Mouse (Mus musculus): ENCODE results near the gene Cenpx.

Cenpx gene

DNA sequence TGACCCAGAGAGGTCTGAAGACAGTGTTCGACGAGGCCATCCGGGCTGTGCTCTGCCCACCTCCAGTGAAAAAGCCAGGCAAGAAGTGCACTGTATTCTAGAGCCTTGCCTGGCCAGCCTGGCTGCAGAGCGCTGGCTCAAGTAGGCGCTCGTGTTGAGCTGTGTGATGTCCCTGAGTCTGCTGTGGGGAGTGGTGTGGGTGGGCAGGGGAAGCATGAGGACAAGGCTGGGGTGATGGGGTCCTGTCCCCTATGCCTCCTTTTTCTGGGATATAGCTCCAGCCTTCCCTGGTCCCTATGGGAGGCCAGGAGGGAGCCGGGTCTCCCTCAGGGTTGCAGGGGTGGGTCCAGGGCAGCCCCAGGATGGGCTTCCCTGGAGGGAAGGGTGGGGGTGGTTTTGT is 10.0 kb upstream of the Cenpx start:
- no peak for DNase-seq (ENCODE audit: low spot score in 2 of 2)

GRCm38 (mm10) chr11:120722761-120723382 is 9.3 kb upstream of the Cenpx start:
- no peak for DNase-seq (ENCODE audit: low spot score in 2 of 2)

- no peak for DNase-seq (ENCODE audit: low spot score in 2 of 2)
Measured at GRCm38 (mm10) chr11:120722067-120722630, 8.6 kb upstream of the Cenpx start.

GRCm38 (mm10) chr11:120721124-120722066 is 7.9 kb upstream of the Cenpx start, which contains the start of gene Rac3:
TSS of gene Rac3 (plus strand) at chr11:120721470.
- peak; percentile 62 to 73 for DNase-seq (ENCODE audit: low spot score in 2 of 2)

DNA sequence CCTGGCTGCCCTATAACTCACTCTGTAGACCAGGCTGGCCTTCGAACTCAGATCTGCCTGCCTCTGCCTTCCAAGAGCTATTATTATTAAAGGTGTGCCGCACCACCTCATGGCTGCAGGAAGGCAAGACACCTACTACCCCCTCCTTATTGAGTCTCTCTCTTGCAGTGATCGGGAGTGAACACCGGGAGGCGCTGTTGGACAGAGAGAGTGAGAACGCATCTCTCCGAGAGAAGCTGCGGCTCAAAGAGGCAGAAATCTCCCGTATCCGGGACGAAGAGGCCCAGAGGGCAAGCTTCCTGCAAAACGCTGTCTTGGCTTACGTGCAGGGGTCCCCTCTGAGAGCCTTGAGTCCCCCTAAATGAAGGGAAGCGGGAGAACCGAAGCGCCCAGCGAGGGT is 6.9 kb upstream of the Cenpx start:
- peak; percentile 80 to 95 for DNase-seq (ENCODE audit: low spot score in 2 of 2)

DNA sequence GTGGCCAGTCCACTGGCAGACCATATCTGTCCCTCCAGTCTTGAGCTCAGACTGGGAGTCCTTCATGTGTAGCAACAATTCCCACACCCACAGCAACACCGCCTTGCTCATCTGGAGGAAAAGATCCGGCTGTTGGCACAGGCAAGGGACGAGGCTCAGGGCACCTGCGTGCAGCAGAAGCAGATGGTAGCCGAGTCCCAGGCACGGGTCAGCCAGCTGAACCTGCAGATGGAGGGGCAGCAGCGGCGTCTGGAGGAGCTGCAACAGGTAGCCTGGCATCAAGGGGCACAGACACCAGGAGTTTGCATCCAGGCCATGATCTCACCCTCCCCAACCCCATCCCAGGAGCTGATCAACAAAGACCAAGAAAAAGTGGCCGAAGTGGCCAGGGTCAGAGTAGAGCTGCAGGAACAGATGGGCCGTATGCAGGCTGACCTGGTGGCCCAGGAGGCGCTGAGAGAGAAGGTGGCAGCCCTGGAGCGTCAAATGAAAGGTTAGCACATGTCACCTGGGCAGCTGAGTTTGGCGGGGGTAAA is 6.4 kb upstream of the Cenpx start:
- no peak for DNase-seq (ENCODE audit: low spot score in 2 of 2)

DNA sequence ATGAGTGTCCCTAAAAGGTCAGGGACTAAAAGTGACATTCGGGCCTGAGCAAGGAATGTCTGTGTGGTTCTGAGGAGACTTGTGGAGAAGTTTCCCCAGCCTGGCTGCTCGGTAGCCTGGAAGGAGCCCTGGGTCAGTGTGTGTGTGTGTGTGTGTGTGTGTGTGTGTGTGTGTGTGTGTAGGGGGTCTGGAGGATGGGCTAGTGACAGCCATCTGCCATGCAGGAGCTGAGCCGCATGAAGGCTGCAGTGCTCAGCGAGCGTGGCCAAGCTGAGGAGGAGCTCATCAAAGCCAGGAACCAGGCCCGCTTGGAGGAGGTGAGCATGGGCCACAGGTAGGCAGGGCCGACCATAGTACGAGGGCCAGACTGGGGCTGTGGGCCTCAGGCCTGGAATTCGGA is 5.7 kb upstream of the Cenpx start:
- no peak for DNase-seq (ENCODE audit: low spot score in 2 of 2)

DNA sequence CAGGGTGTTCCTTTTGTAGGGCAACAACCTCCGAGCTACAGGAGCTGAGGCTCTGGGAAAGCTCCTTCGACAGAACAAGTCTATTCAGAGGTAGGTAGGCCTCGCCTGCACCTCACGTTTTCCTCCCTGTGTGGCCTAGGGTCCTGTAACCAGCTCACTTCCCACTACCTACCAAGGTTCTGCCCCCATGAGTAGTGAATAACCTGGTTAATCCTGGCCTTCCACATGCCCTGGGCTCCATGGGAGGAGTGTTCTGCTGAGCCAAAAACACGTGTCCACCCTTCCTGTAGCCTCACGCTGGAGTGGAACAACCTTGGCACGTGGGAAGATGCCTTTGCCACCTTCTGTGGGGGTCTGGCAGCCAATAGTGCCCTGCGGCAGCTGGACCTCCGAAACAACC is 1.6 kb upstream of the Cenpx start:
- no peak for DNase-seq (ENCODE audit: low spot score in 2 of 2)

DNA sequence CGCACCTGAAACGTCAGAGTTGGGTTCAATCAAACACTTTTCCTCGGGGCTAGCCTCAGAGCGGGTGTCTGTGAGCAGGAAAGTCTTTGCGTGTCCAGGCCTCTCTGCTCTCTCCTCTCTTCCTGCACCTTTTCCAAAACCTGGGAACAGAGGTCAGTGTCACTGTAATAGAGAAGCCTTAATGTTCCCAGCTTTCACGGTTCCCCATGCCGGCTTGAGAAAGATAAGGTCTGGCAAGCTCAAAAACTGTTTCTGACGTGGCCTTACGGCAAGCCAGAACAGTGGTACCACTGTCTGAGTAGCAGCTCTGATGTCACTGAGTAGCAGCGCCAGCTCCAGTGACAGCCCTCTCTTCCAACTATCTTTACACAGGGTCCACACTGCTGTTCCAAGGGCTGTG is 1.0 kb upstream of the Cenpx start:
- no peak for DNase-seq (ENCODE audit: low spot score in 2 of 2)

- DNase-seq (ENCODE audit: low spot score in 2 of 2), result no peak
Measured at GRCm38 (mm10) chr11:120712771-120713568, 568 bp downstream of the Cenpx start.

DNA sequence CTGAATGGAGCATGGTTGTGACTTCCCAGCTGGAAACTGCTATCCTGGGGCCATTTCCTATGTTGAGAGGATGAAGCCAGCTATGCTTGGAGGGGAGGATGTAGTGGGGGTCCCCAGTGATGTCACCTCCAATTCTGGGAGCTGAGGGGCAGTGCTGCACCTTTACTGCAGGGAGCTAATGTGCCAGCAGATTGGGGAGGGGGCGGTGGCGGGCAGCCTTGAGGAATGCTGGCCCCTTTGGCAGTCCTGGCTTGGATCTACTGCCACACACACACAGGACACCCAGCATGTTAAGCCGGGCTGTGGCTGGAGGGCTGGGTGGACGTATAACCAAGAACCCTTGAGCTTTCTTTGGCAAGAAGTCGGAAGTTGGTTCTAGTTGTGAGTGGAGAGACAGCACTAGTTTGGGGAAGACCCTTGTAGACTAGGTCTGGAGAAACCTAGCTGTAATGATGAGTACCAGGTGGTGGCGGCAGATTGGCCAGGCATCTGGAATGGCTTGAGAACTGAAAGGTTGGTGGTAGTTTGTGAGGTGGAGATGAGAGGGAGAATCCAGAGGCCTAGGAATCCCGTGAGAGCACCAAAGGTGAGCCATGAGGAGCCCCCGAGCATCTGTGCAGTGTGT is 1.4 kb downstream of the Cenpx start:
- DNase-seq (ENCODE audit: low spot score in 2 of 2), result no peak

DNA sequence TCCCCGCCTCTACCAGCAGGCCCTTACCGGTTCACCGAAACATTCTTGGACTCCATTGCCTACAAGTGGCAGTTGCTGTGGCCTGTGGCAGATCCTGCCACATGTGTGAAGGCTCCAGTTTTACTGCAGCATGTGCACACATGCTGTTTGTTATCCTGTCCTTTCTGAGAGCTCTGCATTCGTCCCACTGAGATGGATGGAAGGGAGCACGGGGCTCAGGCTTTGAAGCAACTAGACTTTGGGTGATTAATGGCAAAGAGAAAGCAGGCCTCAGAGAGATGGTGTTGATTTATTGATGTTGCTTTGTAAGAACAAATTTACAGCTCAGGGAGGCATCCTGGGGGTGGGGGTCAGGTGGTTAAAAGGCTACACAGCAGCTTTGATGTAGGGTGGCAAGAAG is 2.9 kb downstream of the Cenpx start:
- no peak for DNase-seq (ENCODE audit: low spot score in 2 of 2)

GRCm38 (mm10) chr11:120709551-120709950 is 4.0 kb downstream of the Cenpx start:
- DNase-seq (ENCODE audit: low spot score in 2 of 2), result no peak

DNA sequence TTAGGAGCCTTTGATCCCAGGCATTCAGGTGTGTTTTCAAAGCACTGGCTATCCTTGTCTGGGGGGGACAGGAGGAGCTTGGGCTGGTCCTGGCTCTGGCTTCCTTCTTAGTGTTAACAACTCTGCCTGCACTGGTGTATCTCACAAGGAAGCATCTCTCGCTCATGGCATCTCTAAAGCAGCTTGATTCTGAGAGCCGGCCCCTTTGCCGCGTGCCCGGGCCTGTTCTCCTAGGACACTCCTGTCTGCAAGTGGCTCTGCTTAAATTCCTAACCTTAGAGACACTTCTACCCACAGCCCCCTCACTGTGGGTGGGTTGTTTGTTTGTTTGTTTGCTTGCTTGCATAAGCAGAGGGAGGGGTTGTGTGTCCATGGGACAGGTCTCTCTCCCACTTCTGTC is 5.6 kb downstream of the Cenpx start:
- no peak for DNase-seq (ENCODE audit: low spot score in 2 of 2)

DNA sequence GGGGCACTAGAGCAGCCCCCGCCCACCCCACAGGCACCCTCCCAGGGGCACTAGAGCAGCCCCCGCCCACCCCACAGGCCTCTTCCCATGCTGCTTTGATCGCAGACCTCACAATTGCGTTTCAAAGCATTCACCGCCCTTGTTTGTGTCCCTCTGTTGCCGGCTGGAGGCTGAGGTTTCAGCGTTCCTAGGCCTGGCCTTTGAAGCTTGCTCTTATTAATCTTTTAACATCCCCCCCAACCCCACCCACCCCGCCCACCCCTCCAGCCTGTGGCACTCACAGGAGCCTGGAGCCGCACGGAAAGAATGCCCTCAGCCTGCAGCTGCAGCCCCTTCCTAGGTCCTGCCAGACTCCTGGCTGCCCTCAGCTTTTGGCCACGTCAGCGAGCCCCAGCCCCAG is 6.3 kb downstream of the Cenpx start:
- DNase-seq (ENCODE audit: low spot score in 2 of 2), result no peak

- DNase-seq (ENCODE audit: low spot score in 2 of 2), result no peak
Measured at GRCm38 (mm10) chr11:120706120-120706519, 7.4 kb downstream of the Cenpx start.

DNA sequence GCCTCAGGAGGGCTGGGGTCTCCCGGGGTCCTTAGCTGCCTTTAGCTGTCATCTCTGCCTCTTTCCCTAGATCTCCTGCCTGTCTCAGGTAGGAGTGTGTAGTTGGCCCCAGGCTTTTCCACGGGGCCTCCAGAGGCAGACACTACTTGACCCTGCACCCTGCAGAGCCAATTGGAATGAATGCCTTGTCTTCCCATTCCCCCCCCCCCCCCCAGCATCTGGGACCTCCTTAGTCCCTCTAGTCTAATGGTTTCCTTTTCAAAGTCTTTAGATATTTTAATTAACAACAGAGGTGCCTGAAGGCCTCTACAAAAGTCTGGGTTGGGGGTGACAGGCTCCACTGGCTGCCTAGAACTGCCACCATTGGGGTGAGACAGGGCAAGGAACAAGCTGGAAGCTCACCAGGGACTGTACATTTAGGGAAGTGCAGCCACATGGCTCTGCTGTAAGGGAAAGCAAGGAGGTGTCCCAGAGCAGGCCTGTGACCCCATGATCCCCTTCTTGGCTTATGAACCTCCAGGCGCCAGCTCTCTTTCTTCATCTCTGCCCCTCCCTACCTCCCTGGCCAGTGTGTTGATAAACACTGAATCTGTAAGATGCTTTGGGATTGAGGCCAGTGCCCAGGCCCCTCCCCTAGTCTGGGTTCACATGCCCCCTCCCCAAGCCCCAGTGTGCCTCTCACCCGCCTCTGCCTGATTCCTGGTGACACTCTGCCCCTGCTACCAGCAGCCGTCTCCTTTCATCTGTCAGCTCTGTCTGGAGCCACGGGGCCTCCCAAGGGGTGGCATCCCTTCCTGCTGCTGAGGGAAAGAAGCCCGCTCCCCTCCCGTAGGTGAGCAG is 8.8 kb downstream of the Cenpx start:
- DNase-seq (ENCODE audit: low spot score in 2 of 2), result no peak

GRCm38 (mm10) chr11:120703696-120704454 is 9.7 kb downstream of the Cenpx start:
- DNase-seq (ENCODE audit: low spot score in 2 of 2), result no peak

DNA sequence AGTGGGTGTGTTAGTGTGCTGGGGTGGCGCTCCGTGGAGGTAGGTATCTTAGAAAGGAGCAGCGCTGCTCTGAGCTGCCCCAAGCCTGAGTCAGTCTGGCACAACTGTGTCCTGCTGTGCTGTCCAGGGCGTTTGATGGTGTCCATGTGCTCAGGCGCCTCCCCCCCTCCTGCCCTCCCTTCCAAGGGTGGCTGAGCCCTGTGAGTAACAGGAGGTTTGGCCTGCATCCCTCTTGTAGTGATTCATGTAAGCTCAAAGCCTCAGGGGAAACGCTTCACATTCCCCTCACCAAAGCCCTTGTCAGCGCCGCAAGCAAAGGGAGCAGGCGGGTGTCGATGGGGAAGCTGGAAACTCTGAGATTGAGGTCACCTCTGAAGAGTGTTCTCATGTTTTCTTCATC is 15.8 kb downstream of the Cenpx start:
- DNase-seq (ENCODE audit: low spot score in 2 of 2), result no peak

DNA sequence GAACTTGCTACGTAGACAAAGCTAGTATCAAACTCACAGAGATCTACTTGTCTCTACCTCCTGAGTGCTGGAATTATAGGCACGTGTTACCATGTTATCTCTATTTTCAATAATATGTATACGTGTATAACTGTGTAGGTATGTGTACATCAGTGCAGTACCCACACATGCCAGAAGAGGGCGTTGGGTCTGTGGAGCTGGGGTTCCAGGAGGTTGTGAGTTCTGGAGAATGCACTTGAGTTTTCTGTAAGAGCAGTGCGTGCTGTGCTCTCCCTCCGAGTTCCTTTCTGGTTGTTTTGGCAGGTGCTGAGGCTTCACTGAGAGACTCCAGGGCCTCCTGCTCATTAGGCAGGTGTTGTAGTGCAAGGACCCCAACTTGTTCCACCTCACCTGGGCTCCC is 17.0 kb downstream of the Cenpx start:
- DNase-seq (ENCODE audit: low spot score in 2 of 2), result no peak

All from urinary bladder, postnatal 4 days (tissue).